Mouse (Mus musculus) small intestine, adult 2 months (tissue): ENCODE measurements around the gene Tcte1.

Source experiments
- CTCF ChIP-seq: fragments of 200-500 bp; IDR thresholded peaks from 2 replicates; pipeline ENCODE4 v1.5.1; 2012; ENCODE audit warnings: low read depth, mild to moderate bottlenecking, control low read depth, inconsistent platforms, low read length, moderate library complexity, mixed read lengths; ENCODE audit not compliant: insufficient replicate concordance, insufficient read length; ENCODE audit errors: extremely low read depth
- POLR2A ChIP-seq: fragments of 200-500 bp; IDR thresholded peaks from 2 replicates; pipeline ENCODE4 v1.6.1; 2012; ENCODE audit warnings: low read depth, mild to moderate bottlenecking, control low read depth, inconsistent platforms, low read length, moderate library complexity

DNA sequence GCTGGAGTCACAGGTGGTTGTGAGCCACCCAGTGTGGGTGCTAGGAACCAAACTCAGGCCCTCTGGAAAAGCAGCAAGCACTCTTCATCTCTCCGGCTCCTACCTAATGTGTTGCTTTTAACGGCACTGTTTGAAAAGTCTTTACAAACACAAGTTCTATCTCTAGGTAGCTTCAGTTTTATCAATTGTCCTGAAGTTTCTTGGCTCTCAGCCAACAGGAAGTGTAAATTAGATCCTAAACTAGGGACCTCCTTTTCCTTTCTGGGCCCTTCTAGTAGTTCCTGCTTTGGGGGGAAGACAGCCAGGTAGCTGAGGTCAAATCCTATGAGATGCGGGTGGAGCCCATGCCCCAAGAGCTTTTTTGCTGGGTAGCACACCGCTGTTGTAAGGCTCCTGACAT is 12.4 kb upstream of the Tcte1 start:
- TF ChIP-seq CTCF (no peak), POLR2A (no peak)
